Mouse (Mus musculus): ENCODE measurements around the gene Ccdc93. TPM values are rescaled to one million over a fixed set of nuclear protein-coding genes. Genes with fewer than 3 reads are reported as not detected.
A peak's percentile ranks its signal among the peaks of the same experiment; 100 is the strongest.

Ccdc93 gene
- total RNA-seq, 1 experiment from 2014 or later, result 17.2 TPM

DNA sequence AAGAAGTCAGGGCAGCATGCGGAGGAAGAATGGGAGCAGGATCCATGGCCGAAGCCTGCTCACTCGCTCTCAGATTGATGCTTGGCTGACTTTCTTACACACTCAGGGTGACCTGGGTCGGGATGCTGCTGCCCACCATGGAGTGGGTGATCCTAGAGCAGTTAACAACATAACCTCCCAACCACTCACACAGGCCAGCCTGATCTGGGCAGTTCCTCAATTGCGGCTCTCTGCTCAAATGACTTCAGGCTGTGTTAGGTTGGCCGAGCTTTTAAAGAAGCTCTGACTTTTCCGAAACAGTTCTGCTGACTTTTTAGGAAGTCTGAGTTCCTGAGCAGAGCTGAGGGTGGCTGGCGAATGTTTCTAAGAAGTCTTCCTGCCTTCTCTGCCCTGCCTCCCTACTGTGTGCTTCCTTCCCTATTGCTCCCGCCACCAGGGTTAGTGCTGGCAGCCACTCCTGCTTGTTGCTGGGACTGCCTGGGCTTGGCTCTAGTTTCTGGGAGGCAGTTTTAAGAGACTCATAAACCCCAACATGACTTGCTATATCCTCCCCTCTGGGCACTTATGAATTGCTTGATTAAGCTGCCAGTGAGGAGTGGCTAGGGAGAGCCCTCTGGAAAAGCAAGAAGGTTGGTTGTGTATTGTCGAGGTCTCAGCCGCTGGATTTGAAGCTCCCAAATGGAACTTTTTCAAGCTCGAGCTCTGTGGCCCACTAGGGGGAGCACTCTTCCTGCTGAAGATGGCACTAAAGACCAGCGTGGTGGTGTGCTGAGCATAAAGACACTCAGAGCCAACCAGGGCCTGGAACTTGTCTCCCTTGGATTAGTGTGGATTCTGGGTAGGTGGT is 9.9 kb downstream of the Ccdc93 start:
- peak; percentile 88 for ATAC-seq (replicated peaks; ENCODE audit: low read depth, poor library complexity, severe bottlenecking)

DNA sequence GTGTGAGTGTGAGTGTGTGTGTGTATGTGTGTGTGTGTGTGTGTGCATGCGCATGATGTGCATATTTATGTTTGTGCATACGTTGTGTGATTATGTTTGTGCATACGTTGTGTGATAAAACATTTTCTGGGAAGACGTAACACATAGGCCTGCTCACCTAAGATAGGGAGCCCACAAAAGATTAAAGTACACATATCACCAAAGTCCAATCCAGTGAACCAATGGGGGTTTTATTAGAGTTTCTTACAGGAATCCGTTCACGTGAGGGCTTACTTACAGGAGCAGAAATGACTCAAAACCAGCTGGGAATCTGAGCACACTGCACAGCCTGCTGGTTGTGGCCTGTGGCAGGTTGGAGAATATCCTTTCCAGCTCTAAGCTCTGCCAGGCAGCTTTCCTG is 13.3 kb downstream of the Ccdc93 start:
- ATAC-seq (replicated peaks; ENCODE audit: low read depth, poor library complexity, severe bottlenecking), result no peak

DNA sequence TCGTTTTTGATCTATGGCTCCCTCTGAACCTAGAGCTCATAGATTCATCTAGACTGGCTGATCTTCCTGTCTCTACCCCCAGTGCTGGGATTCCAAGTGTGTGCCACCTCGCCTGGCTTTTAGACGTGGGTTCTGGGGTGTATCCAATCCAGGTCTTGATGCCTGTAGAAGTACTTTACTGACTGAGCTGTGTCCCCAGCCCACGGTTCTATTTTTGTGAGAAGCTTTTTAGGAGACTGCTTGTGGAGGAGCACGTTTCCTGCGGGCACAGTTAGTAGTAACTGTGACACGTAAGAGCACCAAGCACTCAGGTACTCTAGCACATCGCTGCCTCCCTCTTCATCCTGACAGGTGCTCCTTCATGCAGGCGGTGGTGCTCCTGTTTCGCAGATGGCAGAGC is 16.4 kb downstream of the Ccdc93 start:
- no peak for ATAC-seq (replicated peaks; ENCODE audit: low read depth, poor library complexity, severe bottlenecking)

DNA sequence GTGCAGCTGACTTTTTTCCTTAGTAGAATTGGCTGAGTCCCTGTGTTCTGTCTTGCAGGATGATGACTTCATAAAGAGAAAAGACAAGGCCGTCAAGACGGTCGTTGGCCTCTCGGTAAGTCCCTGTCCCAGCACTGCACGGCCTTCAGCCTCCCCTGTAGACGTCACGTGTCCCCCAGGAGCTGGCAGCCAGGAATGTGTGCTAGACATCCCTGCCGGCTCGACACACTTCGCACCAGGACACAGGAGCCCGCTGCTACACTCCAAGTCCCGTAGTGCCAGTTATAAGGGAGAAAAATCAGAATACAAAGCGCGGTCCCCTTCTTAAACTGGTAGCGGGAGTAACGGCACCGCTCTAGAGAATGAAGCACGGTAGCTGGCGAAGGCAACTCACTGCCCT is 17.3 kb downstream of the Ccdc93 start:
- ATAC-seq (replicated peaks; ENCODE audit: low read depth, poor library complexity, severe bottlenecking), result no peak

DNA sequence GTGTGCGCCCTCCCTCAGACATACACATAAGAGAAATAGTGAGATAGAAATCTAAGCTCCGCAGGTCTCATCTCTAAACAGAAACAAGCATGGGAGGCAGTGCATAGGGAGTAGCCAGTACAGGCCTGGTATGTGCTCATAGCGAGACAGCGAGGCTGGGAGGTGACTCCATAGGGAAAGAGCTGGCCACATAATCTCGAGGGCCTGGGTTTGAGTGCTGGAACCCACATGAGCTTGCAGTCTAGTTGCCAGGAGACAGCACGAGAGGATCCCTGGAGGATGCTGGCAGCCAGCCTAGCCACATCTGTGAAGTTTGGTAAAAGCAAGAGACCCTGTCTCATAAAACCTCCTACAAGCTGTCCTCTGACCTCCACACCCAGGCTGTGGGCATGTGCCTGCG is 20.2 kb downstream of the Ccdc93 start:
- no peak for ATAC-seq (replicated peaks; ENCODE audit: low read depth, poor library complexity, severe bottlenecking)

DNA sequence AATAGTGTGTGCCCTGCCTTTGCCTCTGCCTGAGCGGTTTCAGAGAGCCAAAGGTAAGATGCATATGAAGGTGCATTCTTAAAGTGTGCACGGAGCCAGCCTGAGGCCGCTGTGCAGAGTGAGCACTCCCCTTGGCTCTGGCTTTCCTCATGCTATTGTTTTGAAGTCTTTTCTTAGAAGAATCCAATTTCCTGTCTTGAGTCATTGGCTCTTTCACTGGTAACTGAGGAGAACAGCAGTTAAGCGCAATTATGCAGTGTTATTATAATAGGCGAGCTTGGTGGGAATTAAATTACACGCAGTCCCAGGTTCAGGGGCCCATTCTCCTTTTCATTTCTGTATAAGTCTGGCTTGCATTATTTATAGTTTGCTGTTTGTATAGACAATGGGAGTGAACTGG is 21.6 kb downstream of the Ccdc93 start:
- ATAC-seq (replicated peaks; ENCODE audit: low read depth, poor library complexity, severe bottlenecking), result no peak

DNA sequence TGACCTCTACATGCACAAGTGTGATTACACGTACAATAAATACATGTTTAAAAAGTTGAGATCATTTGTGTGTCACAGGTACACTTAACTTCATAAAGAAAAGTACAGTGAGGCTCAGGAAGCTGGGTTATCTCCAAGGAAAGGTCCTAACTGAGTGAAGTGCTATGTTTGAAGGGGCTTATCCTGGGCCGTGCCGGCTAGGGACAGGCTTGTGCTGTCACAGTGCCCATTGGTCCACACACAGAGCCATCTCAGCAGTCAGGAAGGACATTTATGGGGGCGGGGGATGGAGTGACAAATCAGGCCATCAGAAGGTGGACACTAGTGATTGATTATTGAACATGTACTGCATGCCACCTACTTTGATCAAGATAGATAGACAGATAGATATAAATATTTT is 22.2 kb downstream of the Ccdc93 start:
- ATAC-seq (replicated peaks; ENCODE audit: low read depth, poor library complexity, severe bottlenecking), result no peak

DNA sequence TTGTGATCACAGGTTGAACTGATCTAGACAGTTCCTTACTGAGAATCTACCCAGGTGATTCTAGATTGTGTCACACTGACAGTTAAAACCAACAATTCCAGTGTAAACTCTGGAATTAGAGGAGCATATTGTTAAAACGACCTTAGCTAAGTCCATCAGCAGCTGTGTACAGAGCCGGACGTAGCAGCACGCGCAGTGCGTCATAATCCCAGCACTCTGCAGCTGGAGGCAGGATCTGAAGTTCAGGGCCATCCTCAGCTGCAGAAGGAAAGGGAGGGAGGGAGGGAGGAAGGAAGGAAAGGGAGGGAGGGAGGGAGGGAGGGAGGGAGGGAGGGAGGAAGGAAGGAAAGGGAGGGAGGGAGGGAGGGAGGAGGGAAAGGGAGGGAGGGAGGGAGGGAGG is 24.1 kb downstream of the Ccdc93 start:
- ATAC-seq (replicated peaks; ENCODE audit: low read depth, poor library complexity, severe bottlenecking), result no peak

DNA sequence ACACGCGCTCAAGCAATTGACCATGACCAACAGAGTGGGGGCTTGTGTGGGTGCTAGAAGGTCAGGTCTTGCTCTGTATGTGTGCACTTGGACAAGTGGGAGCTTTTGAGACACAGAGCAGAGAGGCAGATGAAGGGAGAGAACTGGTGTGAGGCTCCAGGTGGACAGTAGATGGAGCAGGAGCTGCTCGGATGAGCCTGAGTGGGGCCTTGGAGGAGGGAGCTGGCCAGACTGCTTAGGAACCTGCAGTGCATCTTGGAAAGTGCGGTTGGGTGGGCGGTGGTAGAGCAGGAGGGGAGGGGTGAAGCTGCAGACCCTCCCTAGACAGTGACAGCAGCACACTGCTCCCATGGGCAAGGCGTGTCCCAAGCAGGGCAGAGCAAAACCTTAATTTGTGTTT is 29.2 kb downstream of the Ccdc93 start:
- no peak for ATAC-seq (replicated peaks; ENCODE audit: low read depth, poor library complexity, severe bottlenecking)

DNA sequence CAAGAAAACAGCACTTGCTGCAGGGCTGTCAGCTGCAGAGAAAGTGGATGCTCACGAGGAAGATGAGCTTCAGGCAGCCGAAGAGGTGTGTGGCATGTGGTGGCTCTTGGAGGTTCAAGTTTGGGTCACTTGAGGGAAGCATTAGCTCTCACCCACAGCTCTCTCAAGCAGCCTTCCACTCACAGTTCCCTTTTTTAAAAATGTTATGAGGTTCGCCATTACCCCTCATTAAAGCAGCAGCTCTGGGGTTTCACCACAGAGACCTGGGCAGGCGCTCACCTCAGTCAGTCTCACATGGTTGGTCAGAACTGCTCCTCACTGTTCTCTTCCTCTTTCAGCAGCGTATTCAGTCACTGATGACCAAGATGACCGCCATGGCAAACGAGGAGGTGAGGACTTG is 31.0 kb downstream of the Ccdc93 start:
- ATAC-seq (replicated peaks; ENCODE audit: low read depth, poor library complexity, severe bottlenecking), result peak; percentile 78

DNA sequence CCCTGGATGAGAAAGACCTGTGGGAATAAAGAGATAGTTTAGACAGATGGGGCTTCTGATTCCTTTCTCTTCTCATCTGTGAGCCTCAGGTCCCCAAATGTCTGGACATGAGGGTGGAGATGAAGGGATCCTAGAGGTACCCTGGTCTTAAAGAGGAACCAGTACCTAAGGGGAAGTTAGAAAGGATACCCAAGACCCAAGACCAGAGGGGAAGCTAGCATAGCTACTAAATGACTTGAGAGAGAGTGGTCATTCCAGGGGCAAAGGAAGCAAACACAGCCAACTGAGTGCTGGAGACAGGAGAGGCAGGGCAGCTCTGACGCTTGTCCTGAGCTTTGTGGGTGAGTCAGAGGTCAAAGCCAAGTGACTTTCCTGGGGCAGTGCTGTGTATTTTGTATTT is 31.8 kb downstream of the Ccdc93 start:
- peak; percentile 48 for ATAC-seq (replicated peaks; ENCODE audit: low read depth, poor library complexity, severe bottlenecking)

DNA sequence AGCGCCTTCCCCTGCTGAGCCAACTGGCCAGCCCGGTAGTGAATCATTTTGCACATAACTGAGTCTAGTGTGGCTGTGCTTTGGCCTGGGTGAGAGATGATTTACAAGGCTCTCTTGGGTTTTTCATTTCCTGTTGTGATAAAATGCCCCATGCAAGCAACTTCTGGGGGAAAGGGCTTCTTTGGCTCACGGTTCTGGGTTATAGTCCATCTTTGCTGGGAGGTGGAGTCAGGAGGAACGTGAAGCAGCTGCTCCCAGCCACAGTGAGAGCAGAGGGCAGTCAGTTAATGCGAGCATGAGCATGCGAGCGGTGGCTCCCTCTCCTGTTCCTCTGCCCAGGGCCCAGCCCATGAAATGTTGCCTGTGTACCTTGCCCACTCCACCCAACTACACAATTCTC is 33.0 kb downstream of the Ccdc93 start:
- no peak for ATAC-seq (replicated peaks; ENCODE audit: low read depth, poor library complexity, severe bottlenecking)

DNA sequence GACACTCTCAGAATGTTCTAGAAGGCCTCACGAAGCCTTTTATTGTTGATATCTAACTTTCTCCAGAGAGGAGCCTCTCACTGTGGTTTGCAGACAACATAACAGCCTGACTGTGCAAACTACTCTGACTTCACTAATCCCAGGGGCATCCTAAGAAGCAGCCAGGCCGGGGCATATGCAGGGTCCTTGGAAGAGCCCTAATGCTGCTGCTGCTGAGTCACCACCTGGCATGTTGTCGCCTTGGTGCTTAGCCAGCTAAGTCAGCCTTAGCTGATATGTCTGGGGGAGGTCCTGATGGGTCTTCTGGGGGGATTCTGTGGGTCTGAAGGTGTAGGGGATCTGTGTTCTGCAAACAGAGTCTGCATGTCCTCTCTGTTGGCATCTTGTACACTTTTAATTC is 35.4 kb downstream of the Ccdc93 start:
- no peak for ATAC-seq (replicated peaks; ENCODE audit: low read depth, poor library complexity, severe bottlenecking)

DNA sequence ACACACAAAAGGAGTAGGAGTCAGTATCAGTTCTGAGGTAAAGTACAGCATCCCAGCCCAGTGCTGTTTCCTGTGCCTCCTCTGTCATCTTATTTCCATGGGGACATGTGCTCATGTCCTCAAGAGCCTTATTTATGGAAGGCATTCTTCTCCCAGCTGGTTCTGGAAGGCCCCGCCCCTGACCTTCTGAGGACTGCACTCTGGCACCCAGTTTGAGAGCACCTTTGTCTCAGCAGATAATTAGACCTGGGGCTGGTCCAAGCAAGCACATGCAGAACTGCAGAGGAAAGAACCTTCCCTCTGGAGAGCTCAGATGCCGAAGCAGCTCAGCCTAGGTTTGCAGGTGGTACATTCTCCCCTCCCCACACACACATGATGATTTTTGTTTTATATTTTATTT is 37.4 kb downstream of the Ccdc93 start:
- ATAC-seq (replicated peaks; ENCODE audit: low read depth, poor library complexity, severe bottlenecking), result no peak

DNA sequence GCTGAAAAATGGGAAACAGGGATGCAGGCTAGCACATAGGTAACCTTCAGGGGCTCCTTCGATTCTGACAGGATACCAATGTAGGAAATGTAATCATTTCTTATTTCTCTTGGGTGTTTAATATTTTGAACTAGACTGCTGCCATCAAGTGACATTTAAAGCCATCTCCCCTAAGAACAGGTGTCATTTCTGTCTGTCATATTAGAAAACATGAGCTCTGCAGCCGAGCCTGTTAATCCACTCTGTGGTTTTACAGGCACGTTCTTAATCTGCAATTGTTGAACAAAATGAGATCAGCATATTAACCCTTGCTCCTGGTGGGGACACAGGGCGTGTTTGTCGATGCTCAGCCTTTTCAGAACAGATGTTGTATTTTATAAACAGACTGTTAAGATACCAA is 40.7 kb downstream of the Ccdc93 start:
- no peak for ATAC-seq (replicated peaks; ENCODE audit: low read depth, poor library complexity, severe bottlenecking)

DNA sequence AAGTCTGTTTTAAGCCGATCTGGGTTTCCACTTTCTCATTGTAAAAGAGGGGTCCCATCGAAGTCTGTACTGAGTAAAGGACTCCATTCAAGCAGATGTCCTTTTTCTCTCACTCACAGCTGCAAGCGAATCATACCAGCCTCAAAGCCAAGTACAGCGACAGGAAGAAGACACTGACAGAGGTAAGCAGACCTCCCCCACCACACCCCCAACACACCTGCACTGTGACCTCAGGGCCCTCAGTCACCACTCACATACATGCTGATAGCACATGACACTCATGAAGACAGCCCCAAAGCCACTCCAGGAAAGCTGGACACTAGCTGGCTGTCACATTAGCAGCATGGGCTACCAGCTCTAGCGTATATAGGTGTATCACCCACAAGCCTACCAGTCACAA is 46.9 kb downstream of the Ccdc93 start:
- no peak for ATAC-seq (replicated peaks; ENCODE audit: low read depth, poor library complexity, severe bottlenecking)

DNA sequence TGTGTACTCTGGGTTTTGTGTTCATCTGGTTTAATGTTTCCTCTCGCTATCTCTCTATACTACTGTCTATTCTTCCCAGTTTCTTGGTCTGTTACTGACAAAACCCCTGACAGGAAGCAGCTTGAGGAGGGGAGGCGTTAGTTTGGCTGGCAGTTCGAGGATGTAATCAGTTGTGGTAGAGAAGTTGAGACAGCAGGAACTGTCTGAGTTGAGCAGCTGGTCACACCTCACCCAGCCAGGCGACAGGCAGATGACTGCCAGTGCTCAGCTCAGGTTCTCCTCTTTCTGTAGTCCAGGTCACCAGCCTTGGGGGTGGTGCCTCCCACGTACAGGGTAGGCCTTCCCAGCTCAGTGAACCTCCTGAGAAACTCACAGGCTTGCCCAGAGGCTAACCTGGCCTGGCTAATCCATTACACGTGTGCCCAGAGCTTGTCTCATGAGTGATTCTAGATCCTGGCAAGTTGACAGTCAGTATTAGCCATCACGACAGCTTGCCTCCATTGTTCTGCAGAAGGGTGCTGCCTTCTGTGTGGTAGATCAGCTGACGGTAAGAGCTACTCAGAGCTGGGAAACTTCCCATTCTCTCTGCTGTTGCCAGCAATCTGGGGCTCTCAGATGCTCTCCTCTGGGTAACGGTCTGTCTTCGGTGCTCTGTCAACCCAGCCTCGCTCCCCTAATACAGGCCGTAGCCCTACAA is 47.6 kb downstream of the Ccdc93 start:
- peak; percentile 95 for ATAC-seq (replicated peaks; ENCODE audit: low read depth, poor library complexity, severe bottlenecking)

DNA sequence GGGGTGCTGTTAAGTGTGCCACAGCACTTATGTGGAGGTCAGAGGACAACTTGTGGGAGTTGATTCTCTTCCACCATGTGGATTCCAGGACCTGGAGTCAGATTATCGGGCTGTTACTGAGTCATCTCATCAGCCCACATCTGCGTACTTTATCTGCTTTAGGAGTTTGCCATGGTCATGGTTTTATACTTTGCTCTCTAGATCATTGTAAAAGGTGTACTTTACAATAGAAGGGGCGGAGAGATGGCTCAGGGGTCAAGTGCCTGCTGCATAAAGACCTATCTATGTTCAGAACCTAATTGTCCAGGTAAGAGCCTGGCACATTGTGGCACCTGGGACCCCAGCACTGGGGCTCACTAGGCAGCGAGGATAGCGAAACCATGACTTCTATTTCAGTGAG is 48.6 kb downstream of the Ccdc93 start:
- ATAC-seq (replicated peaks; ENCODE audit: low read depth, poor library complexity, severe bottlenecking), result no peak

DNA sequence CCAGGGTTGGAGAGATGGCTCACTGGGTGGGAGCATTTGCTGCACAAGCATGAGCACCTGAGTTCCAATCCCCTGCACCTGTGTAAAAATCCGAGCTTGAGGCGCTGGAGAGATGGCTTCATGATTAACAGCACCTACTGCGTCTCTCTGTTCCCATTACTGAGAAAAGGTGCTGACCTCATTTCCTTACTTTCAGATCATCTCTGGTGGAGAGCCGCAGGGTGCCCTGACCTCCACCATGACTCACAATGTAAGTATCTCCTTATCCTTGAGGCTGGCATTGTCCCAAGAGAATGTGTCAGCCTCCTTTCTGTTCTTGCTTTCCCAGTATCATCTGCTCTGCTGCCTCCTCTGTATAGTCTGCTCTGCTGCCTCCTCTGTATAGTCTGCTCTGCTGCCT is 52.2 kb downstream of the Ccdc93 start:
- ATAC-seq (replicated peaks; ENCODE audit: low read depth, poor library complexity, severe bottlenecking), result no peak

DNA sequence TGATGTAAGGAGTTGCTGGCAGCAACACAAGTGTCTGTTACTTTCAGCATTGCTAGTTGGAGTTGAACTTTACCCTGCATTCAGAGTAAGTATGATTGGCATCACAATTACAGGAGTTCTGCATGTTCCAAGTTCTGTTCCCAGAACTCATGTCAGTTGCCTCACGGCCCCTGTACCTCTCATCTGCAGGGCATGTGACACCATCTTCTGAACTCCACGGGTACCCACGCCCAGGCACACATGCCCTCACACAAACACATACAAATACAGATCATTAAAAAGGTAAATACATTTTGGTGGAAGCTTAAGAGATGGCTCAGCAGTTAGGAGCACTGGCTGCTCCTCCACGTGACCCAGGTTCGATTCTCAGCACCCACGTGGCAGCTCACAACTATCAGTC is 56.0 kb downstream of the Ccdc93 start:
- no peak for ATAC-seq (replicated peaks; ENCODE audit: low read depth, poor library complexity, severe bottlenecking)

DNA sequence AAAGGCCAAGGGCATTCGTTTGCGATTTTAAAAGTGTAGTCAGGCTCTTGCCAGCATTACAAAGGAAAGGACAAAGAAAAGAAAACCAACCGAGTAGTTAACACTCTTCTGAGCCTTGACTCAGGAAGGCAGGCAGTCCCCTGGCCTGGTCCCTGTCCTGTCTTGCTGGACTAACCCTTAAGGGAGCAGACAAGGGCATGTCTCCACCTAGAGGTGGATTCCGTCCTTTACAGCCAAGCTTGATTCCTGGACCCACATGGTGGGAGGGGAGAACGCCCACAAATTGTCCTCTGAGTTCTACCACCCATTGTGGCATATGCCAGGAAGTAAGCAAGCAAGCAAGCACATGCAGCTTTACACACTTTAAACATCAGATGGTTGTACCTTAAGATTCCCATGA is 59.4 kb downstream of the Ccdc93 start:
- peak; percentile 99 for ATAC-seq (replicated peaks; ENCODE audit: low read depth, poor library complexity, severe bottlenecking)

DNA sequence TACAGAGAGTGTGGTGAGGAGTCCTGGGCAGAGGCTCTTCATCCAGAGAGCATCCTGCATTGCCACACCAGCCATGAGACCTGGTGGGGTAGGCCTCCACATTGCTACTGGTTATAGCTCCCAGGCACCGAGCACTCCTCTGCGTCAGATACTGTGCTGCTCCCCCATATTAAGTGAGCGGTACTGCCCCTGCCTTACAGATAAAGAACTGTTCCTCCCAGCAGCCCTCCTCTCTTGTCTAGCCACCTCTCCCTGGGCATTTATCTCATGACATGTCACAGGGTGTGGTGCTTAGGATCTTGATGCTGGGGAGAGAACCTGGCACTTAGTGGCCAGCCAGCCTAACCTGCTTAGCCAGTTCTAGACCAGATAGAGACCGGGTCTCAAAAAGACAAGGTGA is 66.2 kb downstream of the Ccdc93 start:
- ATAC-seq (replicated peaks; ENCODE audit: low read depth, poor library complexity, severe bottlenecking), result no peak
